Mouse (Mus musculus) hindbrain, embryonic 10.5 days (tissue): ENCODE measurements around the gene Htr6. TPM values are rescaled to one million over a fixed set of nuclear protein-coding genes. Genes with fewer than 3 reads are reported as not detected.

Experiments
- DNase-seq: peaks from one replicate; pipeline ENCODE4 v3.0.0-alpha.2; 2017; ENCODE audit warnings: low spot score
- H3K27ac ChIP-seq: fragments of 300-500 bp; sonication (generic); 2 replicates; pipeline ENCODE4 v1.5.1; 2016; ENCODE audit warnings: mild to moderate bottlenecking, moderate library complexity
- H3K27me3 ChIP-seq: fragments of 300-500 bp; sonication (generic); 2 replicates; pipeline ENCODE4 v1.6.1; 2016; ENCODE audit warnings: mild to moderate bottlenecking; ENCODE audit not compliant: poor library complexity, insufficient read depth, severe bottlenecking
- H3K36me3 ChIP-seq: fragments of 300-500 bp; sonication (generic); 2 replicates; pipeline ENCODE4 v1.6.1; 2016; ENCODE audit warnings: mild to moderate bottlenecking, moderate library complexity
- H3K4me1 ChIP-seq: fragments of 300-500 bp; sonication (generic); replicated peaks from 2 replicates; pipeline ENCODE4 v1.6.1; 2016; ENCODE audit warnings: mild to moderate bottlenecking
- H3K4me3 ChIP-seq: fragments of 300-500 bp; sonication (generic); 2 replicates; pipeline ENCODE4 v1.5.1; 2016; ENCODE audit warnings: mild to moderate bottlenecking, moderate library complexity
- H3K9me3 ChIP-seq: fragments of 300-500 bp; sonication (generic); 2 replicates; pipeline ENCODE4 v1.6.1; 2016; ENCODE audit warnings: mild to moderate bottlenecking, moderate library complexity
- WGBS: fragments of 180-500 bp; shearing (Covaris S2); methylation state at CpG from one replicate; pipeline ENCODE4 v1.1.7; 2016; 5-methylcytosine and 5-hydroxymethylcytosine counted together
- polyA plus RNA-seq: library from polyadenylated mRNA; unstranded; fragments of >200 nt; fragmentation: Nextera tagmentation; extraction: Ambion mirVana; gene quantifications from 2 replicates; pipeline ENCODE4 v1.2.1, GENCODE M21; 2016

The Htr6 gene
- polyA plus RNA-seq, 1 experiment from 2014 or later, result 0.08 TPM

DNA sequence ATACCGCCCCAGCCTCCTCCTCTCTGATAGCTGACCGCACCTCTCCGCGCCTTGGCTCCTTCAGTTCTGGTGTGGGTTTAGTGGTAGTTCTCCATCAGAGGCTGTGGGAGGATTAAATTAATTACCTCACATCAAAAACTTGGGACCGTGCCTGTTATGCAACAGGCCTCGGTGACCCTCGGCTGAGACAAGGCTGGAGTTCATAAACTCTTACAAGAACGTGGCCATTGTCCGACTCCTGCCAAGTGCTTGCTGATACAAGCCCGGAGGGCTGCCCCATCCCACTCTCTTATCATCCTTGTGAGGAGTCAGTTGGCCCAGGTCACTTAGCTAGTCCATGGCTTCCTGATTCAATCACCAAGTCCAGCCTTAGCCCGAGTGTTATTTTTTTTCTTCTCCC is 62.1 kb downstream of the Htr6 start:
- Histone ChIP-seq H3K27me3 (no peaks in the 10 kb centered on the region), H3K9me3 (peaks cover 6% of the 10 kb centered on the region; the same call in 1 of the 2 replicates), H3K4me3 (no peak overlapping the region), H3K27ac (no peak overlapping the region), H3K36me3 (no peaks in the 10 kb centered on the region), H3K4me1 (peaks cover 2% of the 10 kb centered on the region)
- 92% methylated on average over 11 of the region's 11 CpGs for WGBS
- no peak for DNase-seq

DNA sequence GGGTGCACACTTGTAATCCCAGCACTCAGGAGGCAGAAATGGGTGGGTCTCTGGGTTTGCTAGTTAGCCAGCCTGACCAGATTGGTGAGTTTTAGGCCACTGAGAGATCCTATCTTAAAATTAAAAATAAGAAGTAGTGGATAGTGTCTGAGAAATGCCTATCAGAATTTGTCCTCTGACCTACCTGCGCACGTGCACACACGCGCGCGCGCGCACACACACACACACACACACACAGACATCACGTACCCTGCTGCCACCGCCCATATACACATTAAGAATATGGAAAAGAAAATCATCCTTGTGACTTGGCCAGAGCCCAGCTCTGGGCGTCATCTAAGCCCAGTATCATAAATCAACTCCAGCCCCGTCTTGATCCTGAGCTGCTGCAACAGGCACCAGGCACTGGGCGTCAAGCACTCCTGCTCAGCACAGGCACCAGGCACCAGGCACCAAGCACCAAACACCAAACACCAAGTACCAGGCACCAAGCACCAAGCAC is 64.1 kb downstream of the Htr6 start:
- Histone ChIP-seq H3K9me3 (peaks cover 6% of the 10 kb centered on the region; the same call in 1 of the 2 replicates), H3K36me3 (no peaks in the 10 kb centered on the region), H3K27me3 (no peaks in the 10 kb centered on the region), H3K27ac (no peak overlapping the region), H3K4me1 (peaks cover 20% of the 10 kb centered on the region), H3K4me3 (no peak overlapping the region)
- DNase-seq, result no peak
- 97% methylated on average over 13 of the region's 13 CpGs for WGBS

Other genes with a start within 250 kb of the Htr6 start
- 0.19 TPM in 1 of 2 replicates, not detected in the other for gene Pla2g5, start 212.1 kb downstream of the Htr6 start, polyA plus RNA-seq
- not detected in 2 replicates for gene Gm13030, start 201.6 kb downstream of the Htr6 start, polyA plus RNA-seq
- not detected in 2 replicates for gene Pla2g2e, start 197.6 kb downstream of the Htr6 start, polyA plus RNA-seq
- 2.4 and 3.0 TPM in 2 replicates for gene Otud3, start 161.6 kb downstream of the Htr6 start, polyA plus RNA-seq
- not detected in 2 replicates for gene Rnf186, start 108.5 kb downstream of the Htr6 start, polyA plus RNA-seq
- 0.70 and 1.1 TPM in 2 replicates for gene Tmco4, start 102.7 kb downstream of the Htr6 start, polyA plus RNA-seq
- gene Nbl1, start 17.4 kb upstream of the Htr6 start, polyA plus RNA-seq, result 12.3 and 17.2 TPM in 2 replicates
- 377 and 428 TPM in 2 replicates for gene Minos1, start 55.5 kb upstream of the Htr6 start, polyA plus RNA-seq
- gene Capzb, start 117.3 kb upstream of the Htr6 start, polyA plus RNA-seq, result 331 and 370 TPM in 2 replicates
- 15.0 and 16.3 TPM in 2 replicates for gene Pqlc2, start 235.1 kb upstream of the Htr6 start, polyA plus RNA-seq
- gene Akr7a5, start 235.2 kb upstream of the Htr6 start, polyA plus RNA-seq, result 104 and 105 TPM in 2 replicates